Mouse (Mus musculus): ENCODE measurements at regions not wholly inside any gene's neighbourhood (a gene's known extent, or its start where the extent isn't known, plus 50 kb on each side); places are given as distances from the start of the nearest gene placed in this dataset.
A peak's percentile ranks its signal among the peaks of the same experiment; 100 is the strongest.
"Not testable (repeated sequence)": the region's sequence is repeated elsewhere in the genome, so short reads cannot be mapped to it uniquely, and the experiment has no call there.

- no peak for ATAC-seq (replicated peaks; ENCODE audit: low read depth, poor library complexity, severe bottlenecking)
These were observed 52.2 kb downstream of the Rhob start for GRCm38 (mm10) chr12:8447612-8448011.

- ATAC-seq (replicated peaks; ENCODE audit: low read depth, poor library complexity, severe bottlenecking) = no peak
These were observed 52.8 kb downstream of the Rhob start for GRCm38 (mm10) chr12:8447025-8447424.

- no peak for ATAC-seq (replicated peaks; ENCODE audit: low read depth, poor library complexity, severe bottlenecking)
These were observed 54.6 kb downstream of the Rhob start for GRCm38 (mm10) chr12:8444975-8445853.

- ATAC-seq (replicated peaks; ENCODE audit: low read depth, poor library complexity, severe bottlenecking) = no peak
These were observed 55.8 kb downstream of the Rhob start for GRCm38 (mm10) chr12:8443917-8444453.

- ATAC-seq (replicated peaks; ENCODE audit: low read depth, poor library complexity, severe bottlenecking) = no peak
These were observed 56.6 kb downstream of the Rhob start for GRCm38 (mm10) chr12:8443253-8443661.

GRCm38 (mm10) chr12:8441275-8441674 is 58.5 kb downstream of the Rhob start:
- ATAC-seq (replicated peaks; ENCODE audit: low read depth, poor library complexity, severe bottlenecking) = no peak

- peak; percentile 79 for ATAC-seq (replicated peaks; ENCODE audit: low read depth, poor library complexity, severe bottlenecking)
These were observed 59.4 kb downstream of the Rhob start for GRCm38 (mm10) chr12:8440373-8440772.

GRCm38 (mm10) chr12:8439957-8440356 is 59.9 kb downstream of the Rhob start:
- 0 out of 2 replicates have a peak, but pooled peaks have one; percentile 2 for ATAC-seq (replicated peaks; ENCODE audit: low read depth, poor library complexity, severe bottlenecking)

- ATAC-seq (replicated peaks; ENCODE audit: low read depth, poor library complexity, severe bottlenecking) = no peak
These were observed 60.3 kb downstream of the Rhob start for GRCm38 (mm10) chr12:8439486-8439885.

- ATAC-seq (replicated peaks; ENCODE audit: low read depth, poor library complexity, severe bottlenecking) = no peak
These were observed 61.2 kb downstream of the Rhob start for GRCm38 (mm10) chr12:8438638-8439037.

- no peak for ATAC-seq (replicated peaks; ENCODE audit: low read depth, poor library complexity, severe bottlenecking)
These were observed 62.7 kb downstream of the Rhob start for GRCm38 (mm10) chr12:8436976-8437580.

GRCm38 (mm10) chr12:8436553-8436952 is 63.3 kb downstream of the Rhob start:
- ATAC-seq (replicated peaks; ENCODE audit: low read depth, poor library complexity, severe bottlenecking) = no peak

GRCm38 (mm10) chr12:8435651-8436348 is 64.0 kb downstream of the Rhob start:
- ATAC-seq (replicated peaks; ENCODE audit: low read depth, poor library complexity, severe bottlenecking) = not testable (repeated sequence)

GRCm38 (mm10) chr12:8428228-8428990 is 71.4 kb downstream of the Rhob start:
- no peak for ATAC-seq (replicated peaks; ENCODE audit: low read depth, poor library complexity, severe bottlenecking)

- ATAC-seq (replicated peaks; ENCODE audit: low read depth, poor library complexity, severe bottlenecking) = no peak
These were observed 75.3 kb downstream of the Rhob start for GRCm38 (mm10) chr12:8424515-8424914.

- ATAC-seq (replicated peaks; ENCODE audit: low read depth, poor library complexity, severe bottlenecking) = no peak
These were observed 77.1 kb downstream of the Rhob start for GRCm38 (mm10) chr12:8422676-8423075.

GRCm38 (mm10) chr12:8421271-8421567 is 78.6 kb downstream of the Rhob start:
- no peak for ATAC-seq (replicated peaks; ENCODE audit: low read depth, poor library complexity, severe bottlenecking)

GRCm38 (mm10) chr12:8420511-8421270 is 79.1 kb downstream of the Rhob start:
- no peak for ATAC-seq (replicated peaks; ENCODE audit: low read depth, poor library complexity, severe bottlenecking)

GRCm38 (mm10) chr12:8418890-8419289 is 80.9 kb downstream of the Rhob start:
- no peak for ATAC-seq (replicated peaks; ENCODE audit: low read depth, poor library complexity, severe bottlenecking)
